Mouse (Mus musculus): ENCODE results near the gene Arl15.

Arl15 gene

DNA sequence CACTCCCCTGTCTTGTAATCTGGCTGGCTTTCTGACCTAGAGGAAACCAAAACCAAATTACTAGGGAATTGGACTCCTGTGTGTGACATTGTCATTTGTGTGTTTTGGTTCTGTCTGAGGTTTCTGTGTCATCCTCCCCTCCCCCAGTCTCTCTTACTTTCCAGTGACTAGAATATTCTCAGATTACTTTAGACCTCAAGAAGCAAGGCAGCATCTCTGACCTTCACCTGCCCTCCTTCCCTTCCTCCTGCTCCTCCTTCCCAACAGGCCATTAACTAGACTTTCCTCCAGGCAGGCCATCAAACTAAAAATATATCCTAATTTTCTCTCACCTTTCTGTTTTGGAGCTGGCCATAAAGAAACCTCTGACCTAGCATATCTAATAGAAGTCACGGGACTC, 50.9 kb downstream of the Arl15 start:
- no peak for DNase-seq

DNA sequence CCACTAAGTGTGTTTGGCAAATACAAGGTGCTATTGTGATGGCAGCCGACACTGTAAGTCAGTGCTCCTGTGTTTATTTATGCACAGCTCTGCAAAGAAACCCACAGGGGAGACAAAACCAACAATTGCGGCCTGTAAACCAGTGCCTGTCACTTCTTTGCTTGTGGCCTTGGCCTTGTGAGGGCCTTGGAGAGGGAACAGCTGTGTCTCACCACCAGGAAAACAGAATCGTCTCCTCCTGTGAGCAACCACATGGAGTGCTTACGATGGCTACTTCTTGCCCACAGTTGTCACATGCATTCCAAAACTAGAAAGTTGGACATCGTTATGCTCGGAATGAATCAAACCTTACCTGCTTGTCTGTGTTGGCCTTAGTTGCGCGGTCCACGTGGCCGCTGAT, 52.1 kb downstream of the Arl15 start:
- DNase-seq = no peak

DNA sequence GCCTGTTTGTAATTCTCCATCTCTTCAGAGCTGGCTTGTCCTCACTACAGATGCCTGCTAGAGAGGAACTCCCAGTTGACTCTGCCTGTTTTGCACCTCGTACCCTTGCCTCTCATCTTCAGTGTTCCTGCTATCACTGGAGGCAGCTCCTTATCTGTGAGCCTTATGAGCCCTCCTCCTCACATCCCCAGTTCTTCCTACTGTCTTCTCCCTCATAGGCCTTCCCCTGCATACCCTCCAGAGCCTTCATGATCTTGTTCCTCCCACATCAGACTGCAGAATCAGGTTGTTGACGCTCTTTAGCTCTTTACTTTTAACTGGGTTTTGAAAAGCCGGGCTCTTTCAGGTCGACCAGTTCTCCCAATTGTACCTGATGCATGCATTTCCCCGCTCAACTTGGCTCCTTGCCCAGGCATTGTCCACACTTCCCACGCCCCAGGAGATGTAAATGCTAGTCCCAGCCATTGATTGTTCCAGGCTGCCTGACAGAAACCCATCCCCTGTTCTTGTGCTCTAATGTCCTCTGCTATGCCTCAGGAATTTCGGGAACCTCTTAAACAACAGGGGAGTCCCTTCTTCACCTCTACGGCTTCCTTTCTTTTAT, 56.2 kb downstream of the Arl15 start:
- DNase-seq = no peak

DNA sequence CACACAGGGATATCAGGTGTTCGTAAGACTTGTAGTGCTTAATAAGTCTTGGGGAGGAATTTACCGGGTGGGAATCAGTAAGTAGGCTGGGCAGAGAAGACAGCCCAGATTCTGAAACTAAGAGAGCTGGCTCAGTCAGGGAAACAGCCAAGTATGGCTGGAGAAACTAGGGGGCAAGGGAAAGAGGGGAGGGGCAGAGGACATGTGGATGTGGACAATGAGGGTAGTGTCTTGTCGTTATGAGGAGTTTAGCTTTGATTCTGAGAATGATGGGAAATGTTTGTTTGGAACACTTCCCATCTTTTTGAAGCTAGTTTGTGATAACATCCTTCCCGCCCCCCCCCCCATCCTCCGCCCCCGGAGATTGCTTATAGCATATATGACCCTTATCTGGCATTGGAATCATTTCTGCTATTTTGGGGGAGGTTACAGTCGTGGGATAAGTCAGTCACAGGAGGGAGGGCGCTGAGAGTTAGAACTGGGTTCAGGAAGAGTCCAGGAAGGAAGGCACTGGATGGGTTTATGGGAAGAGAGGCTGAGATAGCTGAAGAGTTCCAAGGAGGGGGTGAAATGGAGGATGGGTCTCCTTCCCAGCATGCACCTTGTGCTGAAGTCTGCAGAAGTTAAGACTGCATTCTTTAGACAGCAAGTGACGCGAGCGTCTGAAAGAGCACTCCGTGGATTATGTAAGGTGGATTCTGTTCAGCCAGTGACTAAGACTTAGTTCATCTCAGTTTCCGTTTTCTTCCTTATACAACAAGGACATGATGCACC, 57.5 kb downstream of the Arl15 start:
- no peak for DNase-seq

DNA sequence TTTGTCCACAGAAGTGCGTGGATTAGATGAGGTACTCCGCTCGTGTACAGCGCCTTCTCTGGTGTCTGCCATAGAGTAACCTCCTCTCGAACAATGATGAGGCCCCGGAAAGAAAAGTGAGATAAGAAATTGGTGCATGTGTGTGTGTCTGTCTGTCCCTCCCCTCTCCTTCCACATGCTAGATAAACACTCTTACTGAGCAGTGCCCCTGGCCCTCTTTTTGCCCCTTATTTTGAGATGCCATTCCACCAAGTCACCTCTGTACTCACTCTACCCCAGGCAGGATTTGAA, 58.0 kb downstream of the Arl15 start:
- no peak for DNase-seq

DNA sequence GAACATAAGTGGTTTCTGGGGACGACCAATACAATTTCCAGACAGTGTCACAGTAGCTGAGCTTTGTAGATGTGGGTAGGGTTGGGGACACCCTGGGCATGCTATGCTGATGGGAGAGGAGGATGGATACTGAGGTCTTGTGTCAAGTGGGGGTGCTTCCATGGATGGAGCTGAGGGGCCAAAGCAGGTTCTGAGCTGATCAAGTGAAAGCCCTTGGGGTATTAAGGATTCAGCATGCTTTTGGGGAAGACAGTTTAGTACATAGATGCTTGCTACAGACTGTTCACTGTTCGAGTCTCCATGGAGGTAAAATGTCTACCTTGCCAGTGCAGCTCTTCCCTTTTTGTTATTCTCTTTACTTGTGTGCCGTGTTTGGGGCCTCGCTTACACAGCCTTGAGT, 59.8 kb downstream of the Arl15 start:
- no peak for DNase-seq

DNA sequence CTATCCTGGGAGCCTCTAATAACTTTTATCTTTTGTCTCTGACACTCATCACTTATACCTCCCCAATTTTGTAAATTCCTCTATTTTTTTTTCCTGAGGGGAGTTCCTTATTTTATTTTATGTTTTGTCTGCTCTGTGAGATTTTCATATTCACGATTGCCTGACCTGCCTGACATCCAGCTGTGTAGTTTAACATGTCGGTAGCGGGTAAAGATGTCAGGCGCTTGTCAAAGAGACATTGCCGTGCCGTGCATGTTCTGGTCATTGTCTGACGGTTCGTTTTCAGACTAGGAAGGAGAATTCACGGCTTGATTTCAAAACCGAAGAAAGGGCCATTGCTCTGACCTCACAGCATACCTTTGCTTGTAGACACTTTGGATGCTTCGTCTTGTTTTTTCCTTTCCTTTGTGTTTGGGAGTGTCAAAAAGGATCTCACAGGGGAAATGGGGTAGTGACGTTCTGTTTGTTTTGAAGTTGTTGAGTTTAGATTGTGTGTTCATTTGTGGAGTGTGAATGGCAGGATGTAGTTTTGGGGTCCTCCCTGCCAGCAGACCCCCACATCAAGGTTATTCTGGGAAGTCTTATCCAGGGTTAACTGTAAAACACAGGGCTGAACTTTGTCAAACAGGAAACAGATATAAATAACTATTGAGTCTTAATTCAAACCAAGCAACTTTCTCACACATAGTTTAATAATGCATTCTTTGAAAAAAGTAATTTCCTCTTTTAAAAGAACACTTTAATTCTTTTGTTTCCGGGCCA, 60.4 kb downstream of the Arl15 start:
- no peak for DNase-seq

DNA sequence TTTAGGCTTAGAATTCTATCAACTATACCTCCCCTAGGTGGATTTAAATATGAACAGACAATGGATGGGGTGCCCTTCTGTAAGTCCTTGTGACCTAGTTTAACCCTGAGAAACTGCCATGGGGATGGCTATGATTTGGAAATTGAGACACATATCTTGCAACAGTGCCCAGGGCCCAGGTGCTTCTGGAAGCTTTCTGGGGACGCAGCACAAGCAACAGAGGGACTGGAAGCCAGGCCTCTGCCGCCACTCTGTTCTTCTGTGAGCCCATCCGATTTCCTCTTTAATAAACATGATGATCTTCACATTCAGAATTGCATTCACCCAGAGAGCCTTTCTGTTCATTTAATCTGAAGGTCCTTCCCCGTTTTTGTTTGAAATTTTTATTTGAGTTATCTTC, 62.6 kb downstream of the Arl15 start:
- no peak for DNase-seq

DNA sequence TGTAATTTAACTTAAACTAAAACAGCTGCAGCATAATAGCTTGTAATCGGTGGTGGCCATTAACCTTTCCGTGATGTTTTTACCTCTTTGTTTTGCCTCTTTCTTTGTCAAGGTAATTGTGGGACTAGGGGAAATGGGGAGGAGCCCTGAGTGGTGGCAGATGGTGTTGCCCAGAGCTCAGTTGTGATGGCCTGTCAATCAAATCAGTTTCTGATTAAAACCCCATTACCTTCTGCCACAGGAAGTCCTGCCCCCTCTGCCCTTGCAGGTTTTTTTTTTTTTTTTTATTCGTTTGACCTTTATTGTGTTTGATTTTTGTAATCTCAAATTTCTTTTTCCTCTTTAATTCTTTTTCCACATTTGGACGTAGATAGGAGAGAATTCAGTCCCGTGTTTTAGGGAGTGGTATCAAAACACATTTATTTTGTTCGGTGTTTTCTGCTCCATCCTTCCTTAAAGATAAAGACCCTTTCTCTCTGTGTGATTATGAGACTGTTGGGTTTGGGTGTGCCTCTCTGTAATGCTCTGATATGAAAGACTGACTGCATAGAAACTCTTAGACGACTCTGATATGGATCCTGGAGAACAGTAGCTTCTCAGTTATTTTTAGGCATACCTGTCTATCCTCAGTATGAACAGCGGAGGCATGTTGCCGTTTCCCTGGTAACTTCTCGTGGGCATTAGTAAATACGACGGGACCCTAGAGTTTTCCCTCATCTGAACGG, 64.5 kb downstream of the Arl15 start:
- DNase-seq = no peak

DNA sequence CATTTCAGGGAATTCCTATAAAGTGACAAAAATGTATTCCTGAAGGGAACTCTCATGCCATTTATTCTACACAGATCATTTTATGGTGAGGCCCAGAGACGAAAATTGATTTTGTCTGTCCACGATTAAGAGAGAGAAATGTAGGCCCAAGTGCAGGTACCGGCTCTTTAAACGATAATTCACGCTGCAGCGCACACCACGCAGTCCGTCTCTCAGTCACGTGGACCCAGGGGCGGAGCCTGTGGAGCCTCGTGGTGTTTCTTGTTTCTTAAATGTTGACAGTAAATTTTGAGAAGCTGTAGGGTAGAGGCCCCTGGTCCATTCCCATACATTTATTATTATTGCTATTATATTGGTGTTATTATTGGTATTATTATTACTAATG, 65.1 kb downstream of the Arl15 start:
- no peak for DNase-seq

DNA sequence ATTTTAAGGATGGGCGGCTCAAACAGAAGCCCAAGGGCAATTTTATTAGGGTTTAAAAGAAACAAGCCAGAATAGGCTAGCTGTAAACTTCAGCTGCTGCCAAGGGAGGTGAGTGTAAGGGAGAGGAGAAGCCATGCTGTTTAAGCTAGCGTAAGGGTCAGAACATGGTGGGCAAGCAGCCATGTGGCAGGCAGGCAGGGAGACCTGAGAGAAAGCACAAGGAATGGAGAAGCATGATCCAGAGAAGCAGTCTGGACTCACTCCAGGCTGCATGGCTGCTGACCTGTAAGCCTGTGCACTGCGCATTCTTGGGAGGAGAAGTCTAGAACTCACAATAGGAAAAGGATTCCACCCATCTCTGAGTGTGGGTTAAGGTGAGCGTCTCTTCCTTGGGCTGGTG, 66.5 kb downstream of the Arl15 start:
- no peak for DNase-seq

DNA sequence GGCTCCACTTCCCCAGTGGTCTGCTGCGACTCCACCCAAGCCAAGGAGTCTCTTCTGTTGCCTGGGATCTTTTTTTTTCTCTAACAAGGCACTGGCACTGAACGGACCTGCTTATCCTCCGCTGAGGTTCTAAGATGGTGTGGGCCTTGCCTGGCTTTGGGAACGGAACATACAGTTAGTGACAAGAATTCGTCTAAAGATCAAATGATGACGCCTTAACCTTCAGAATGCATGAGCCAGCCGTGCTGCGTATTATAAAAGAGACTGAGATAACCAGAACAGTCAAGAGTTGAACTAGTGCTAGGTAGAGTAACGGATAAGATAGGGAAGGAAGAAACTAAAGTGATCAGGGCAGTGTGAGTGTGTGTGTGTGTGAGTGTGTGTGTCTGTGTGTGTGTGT, 66.9 kb downstream of the Arl15 start:
- no peak for DNase-seq

DNA sequence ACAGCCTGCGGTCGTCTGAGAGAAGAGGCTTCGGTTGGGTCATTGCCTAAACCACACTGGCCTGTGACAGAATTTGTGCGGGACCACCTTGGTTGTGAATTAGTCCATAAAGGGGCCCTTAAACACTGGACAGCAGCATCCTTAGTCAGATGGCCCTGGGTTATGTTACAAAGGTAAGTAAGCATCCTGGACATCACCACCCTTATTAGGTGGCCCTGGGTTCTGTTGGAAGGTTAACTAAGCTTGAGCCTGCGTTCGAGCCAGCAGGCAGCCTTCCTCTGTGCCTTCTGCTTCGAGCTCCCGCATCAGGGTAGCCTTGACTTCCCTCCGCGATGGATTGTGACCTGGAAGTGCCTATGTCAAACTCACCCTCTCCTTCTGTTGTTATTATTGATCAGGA, 68.6 kb downstream of the Arl15 start:
- DNase-seq = no peak

DNA sequence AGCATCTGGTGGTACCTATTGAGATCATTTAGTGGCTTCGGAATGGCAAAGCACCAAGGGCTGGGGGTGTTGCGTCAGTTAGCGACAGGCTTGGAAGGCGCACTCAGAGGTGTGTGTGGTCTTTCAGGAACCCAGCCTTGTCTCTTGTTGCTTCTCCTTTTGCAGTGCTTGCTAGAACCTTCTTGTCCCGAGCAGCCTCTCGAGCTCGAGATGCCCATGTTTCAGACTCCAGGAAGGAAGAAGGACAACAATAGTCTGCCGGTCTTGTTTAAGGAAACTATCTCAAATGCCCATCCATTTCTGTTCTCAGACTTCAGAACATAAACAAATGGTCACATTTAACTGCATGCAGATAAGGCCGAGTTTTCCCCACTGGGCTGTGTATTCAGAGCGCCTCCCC, 69.4 kb downstream of the Arl15 start:
- DNase-seq = no peak

DNA sequence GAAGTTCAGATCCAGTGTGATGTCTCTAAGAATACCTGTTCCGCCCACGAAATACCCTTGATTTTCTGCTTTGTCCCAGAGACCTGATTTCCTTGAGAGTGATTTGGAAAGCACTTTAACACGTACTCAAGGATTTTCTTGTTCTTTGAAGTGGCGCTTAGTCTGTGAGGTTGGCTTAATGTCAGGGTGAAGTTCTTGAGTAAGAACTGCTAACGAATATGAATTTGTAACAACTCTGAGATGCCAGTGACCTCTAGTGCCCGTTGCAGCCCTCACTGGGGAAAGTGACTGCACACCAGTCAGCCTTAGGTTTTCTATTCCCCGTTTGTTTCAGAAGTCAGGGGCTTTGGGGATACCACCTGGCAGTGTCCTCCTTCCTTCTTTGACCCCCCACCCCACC, 70.0 kb downstream of the Arl15 start:
- no peak for DNase-seq

DNA sequence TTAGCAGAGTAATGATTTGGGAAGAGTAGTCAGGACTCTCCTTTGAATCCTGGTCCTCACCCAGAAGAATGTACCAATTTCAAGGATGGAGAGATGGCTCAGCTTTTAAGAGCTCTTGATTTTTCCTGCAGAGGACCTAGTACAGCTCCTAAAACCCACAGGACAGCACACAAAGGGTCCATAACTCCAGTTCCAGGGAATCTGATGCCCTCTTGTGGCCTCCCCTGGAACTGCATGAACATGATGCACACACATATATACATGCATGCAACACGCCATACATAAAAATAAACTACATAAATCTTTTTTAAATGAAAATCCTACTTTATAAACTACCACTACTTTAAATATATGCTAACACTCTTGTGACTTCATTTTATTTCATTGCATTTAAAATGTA, 70.6 kb downstream of the Arl15 start:
- DNase-seq = peak in 1 of 2 experiments; percentile 39

DNA sequence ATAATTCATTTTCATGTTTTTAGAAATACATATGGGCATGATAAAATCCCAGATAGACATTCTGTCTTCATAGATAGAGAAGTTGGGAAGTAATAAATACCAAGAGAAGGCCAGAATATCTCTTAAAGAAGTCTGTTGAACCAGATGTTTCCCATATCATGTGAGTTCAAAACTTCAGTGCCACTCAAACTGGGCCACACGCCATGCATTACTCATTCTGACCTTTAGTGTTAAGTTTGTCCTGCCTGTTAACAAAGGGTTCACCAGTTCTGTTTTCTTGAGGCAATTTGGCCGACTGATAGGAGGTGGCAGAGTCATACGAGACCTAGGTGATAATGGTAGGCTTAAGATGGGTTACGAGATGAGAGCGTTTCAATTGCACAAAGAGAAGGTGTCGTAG, 71.1 kb downstream of the Arl15 start:
- DNase-seq = no peak

DNA sequence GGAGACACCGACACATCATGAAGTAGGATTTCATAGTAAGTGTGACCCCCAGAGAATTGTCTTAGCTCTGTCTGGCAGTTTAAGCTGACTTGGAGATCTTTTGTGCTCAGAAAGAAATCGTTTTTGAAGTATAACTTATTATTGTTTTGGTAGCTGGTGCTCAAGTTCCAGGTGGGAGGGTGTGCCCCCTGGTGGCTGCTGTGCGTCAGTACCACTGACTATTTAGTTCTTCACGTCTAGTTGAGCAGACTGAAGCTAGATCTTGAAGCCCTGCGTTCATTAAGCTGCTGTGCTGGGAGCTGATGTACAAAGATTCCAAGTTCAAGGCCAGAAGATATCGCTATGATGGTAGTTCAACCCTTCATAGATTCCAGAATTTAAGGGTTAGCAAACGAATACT, 71.5 kb downstream of the Arl15 start:
- peak in 1 of 2 experiments; percentile 47 for DNase-seq

DNA sequence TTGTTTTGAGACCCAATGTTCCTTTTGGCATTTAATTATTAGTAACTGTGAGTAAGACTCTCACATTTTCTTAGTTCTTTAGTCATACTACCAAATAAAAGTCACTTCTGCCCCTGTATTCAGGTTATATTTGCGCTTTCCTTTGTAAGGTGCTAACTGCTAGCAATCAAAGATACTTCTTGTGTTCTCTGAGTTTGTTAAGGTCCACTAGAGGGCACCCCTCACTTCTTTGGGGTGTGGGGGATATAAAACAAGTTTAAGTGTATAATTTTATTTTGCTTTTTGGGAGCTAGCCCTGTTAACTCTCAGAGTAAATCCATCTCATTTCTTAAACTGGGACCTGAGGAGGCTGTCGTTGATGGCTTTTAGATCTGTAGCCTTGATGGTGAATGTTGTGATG, 73.4 kb downstream of the Arl15 start:
- no peak for DNase-seq

DNA sequence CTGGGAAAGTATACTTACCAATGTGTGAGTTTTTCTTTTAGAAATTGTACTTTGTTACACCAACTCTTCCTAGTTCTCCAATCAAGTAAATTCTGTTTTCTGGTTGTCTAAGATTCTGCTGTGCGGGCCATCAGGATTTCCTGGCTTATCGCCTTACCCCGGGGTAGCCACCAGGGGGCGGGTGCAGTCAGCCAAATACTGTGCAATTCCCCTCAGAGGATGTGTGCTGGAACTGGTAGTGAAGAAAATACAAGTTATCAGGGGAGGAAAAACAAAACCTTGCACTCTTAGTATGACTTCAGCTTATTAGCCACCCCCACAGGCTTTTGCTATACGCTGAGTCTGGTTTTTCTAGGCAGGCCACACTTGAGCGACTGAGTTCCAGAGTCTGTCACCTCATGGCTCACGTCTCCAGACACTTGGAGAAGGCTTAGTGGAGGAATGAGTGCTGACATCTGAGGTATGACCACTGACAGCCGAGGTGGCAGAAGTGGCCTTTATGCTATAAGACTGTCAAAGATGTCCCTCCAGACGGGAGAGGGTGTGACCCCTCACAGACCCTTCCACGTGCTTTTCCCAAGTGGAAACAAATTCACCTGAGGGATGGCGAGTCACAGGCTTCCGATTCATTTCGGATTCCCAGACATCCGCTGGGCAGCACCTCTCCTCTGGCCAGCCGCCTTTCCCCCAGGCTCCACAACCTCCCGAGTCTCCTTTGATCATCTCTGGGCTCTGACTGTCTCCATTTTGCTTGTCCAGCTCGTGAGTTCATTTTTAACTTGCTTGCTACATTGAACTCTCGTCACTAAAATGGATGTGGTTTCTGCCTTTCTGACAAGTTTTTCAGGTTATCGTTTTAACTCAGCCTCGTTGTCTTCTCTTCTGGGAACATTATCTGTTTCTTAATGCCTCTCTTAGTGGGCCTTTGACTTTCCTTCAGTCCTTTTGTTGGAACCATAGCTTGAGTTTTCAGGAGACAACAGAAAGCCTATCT, 75.2 kb downstream of the Arl15 start:
- peak; percentile 28 to 57 for DNase-seq

DNA sequence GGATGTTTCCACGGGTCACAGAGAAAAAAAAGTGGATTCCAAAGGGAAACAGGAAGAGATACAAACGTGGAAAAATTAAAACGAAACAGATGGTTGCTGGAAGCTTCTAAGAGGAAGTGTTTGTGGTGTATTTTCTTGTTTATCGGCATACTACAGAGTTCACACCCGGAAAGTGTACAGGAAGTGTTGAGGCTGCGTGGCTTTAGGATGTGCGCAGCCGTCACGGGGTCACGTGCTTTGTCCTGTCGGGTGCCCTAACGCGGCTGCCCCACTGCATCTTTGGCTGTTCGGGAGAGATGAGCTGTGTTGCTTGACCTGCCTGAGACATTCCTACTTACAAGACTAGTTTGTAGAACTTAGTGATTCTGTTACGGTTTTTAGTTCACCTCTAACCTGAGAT, 76.1 kb downstream of the Arl15 start:
- DNase-seq = peak; percentile 21 to 24

DNA sequence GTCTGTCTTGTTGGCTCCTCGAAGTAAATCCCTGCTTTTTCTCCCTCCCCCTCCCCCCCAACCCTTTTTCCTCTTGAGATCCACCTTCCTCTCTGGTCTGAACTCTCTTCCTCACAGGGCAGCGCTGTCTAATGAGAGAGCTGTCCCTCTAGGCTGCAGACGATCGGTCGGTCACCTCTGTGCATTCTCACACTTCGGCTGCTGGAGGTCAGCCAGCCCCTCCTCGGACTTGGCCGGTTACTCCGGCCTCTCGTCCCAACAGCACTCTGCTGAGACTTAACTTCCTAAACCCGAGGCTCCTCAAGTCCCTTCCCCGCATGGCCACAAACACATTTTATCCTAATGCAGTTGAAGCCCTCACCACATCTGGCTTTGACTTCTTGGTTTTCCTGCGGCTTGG, 77.5 kb downstream of the Arl15 start:
- no peak for DNase-seq

All from spleen, adult 18-20 months (tissue).